Mouse (Mus musculus): ENCODE measurements around the gene Gpr1.

Gpr1 gene

DNA sequence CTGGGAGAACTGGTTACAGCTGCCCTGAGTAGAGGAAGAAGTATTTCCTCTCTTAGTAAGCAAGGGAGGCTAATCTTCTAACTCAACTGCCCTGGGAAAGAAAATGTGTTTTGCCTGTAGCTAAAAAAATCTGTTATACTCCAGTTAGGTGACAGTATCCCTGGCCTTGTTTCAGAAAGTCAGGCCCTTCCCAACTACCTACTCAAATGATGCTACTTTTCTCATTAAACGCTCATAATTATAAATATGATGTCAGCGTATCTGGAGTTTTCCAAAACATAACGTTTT, at the start of gene Gpr1:
Gene Gpr1, minus strand, starts transcription at position 273 of the 288 bp plus-strand sequence.
- no peak for DNase-seq (ENCODE audit: low spot score)

DNA sequence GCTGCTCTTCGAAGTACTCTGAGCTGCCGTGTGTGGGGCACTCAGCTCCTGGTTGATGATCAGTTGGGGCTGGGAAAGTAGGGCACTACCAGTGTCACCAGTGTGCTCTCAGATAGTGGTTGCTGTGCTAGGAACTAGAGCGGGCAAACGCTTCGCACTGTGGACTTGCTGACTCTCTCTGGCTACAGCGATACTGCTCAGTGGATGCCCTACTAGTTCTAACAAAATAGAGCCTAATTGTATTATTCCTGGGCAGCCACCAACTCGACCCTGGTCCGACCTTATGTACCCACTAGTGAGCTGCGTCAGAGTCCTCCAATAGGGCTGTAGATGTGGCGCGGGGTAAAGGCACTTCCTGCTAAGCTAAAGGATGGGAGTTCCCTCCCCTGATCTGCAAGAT, 49.3 kb upstream of the Gpr1 start:
- DNase-seq (ENCODE audit: low spot score): no peak

DNA sequence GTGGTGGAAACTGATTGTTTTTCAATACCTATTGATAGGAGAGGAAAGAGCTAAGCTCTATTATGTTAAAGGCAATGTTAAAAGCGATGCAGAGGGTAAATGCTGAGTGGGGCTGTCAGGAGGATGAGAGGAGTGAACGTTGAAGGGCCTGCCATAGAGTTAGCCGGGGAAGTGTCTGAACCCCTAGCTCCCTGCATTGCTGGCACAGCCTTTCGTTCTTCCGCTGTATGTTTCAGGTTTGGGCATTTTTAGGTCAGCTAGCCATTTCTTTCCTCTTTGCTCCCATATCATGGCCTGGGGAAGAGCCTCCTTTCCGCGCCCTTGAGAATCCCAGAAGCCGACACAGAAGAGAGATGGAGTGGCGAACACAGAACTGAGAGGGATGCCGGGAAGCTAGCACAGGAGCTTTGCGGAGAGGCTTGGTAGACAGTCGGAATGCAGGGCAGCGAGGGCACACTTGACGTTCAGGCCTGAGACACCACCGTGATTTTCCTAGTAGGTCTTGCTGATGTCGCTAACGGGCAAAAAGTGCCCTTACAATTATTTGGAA, 46.8 kb upstream of the Gpr1 start:
- no peak for DNase-seq (ENCODE audit: low spot score)

DNA sequence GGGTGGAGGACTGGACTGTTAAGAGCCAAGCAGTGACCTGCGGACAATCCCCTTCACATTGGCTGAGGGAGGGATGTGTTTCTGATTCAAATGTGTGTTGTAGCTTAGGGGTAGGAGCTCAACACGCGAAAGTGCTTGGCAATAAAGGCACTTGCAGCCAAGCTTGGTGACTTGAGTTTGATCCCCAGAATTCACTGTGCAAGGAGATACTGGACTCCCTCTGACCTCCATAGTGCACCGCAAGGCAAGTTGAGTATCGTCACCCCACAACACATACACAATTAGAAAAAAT, 46.3 kb upstream of the Gpr1 start:
- no peak for DNase-seq (ENCODE audit: low spot score)

DNA sequence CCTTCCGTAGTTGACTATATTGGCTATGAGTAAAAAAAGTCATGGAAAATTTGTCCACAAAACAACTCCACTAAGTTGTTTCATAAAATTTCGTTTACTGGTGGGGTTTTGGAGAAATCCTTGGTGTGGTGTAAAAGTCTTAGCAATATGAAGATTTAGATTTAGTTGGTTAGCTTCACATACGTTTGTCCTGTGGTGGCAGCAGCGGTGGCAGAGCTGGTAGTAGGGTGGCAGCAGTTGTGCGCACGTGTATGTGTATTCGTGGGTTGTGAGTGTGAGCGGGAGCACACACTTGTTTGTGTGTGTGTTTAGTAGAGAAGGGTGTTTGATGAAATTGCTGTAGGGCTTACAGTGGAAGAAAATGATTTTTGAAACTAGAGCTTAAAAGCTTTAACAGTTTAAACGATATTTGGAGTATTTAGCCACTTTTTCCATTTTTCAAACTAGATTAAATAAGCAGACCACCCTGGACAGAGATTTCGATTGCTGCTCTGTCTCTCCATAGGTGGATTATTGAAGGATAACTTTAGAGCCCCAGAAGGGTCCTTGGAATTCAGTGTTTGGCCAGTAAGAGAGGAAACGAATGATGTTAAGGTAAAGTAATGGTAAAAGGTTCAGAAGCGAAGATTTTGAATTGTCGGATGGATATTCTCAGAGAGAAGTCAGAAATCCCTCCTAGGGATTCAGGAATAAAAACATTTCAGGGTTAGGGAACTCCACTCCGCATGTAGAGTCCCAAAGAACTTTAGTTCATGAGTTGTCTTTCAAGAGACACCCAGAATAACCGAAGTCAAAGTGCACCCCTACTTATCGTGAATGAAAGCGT, 45.8 kb upstream of the Gpr1 start:
- no peak for DNase-seq (ENCODE audit: low spot score)

DNA sequence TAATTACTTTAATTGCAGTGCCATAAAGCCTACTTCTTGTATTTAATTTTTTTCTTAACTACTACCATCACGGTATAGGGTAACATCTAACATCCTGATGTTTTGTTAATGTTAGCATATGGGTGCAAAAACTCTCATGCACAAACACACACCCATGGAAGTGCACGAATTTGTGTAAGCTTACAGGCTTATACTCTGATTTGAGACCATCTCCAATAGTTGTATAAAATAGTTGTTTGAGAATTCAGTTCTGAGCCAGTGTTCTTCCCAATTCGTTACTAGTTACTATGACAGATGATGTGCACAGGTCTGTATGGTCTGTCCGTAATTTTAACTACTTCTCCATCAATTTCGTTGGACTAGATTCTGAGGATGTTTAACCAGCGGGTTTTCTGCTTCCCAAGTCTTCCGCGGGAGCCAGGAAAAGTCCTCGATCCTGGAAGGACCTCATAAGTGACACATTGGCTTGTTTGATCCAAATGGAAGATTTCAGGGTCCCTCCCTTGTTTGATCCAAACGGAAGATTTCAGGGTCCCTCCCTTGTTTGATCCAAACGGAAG, 45.0 kb upstream of the Gpr1 start:
- DNase-seq (ENCODE audit: low spot score): no peak

DNA sequence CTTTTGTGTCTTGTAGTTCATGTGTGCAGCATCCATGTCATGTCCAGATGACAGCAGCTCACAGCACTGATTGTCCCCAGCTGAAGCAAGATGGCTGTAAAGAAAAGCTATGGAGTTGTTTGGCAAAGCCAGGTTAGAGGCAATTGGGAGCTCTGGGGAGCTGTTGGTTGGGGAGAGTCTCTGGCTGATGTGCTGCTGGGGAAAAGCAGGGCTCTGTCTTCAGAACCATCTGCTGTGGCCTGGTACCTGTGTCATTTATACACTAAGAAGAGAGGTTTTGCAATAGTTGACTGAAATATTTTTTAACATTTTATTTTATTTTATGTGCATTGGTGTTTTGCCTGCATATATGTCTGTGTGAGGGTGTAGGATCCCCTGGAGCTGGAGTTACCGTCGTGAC, 44.2 kb upstream of the Gpr1 start:
- DNase-seq (ENCODE audit: low spot score): no peak

DNA sequence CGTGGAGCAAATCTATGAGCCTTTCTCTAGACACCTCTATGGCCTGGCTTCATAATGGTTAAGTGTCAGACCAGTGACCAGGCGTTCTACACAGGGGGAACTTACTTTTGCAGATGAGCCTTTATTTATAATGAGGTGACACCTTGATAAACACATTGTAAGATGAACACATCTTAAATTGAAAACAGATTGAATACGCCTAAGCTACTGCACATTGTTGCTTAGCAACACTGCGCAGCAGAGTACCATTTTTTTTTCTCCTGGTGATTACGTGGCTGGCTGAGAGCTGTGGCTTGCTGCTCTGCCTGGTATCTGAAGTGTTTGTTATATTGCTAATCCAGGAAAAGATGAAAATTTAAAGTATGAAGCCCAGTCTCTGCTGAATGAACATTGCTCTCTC, 41.7 kb upstream of the Gpr1 start:
- DNase-seq (ENCODE audit: low spot score): no peak

DNA sequence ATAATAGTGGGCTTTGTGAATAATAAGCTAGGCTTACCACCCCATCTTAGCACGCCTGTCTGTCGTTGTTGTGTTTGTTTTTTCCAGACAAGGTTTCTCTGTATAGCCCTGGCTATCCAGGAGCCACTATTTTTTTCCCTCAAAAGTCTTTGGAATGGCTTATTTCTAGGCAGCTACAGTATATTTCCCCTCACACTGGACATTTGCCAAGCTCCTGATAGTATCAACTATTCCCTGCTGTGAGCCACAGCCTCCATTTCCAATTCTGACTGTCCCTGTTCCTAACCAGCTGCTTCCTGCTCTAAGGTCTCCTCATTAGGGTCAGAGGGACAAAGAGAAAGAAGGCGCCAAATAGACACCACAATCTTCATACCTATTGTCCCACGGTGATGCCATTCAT, 40.8 kb upstream of the Gpr1 start:
- DNase-seq (ENCODE audit: low spot score): no peak

DNA sequence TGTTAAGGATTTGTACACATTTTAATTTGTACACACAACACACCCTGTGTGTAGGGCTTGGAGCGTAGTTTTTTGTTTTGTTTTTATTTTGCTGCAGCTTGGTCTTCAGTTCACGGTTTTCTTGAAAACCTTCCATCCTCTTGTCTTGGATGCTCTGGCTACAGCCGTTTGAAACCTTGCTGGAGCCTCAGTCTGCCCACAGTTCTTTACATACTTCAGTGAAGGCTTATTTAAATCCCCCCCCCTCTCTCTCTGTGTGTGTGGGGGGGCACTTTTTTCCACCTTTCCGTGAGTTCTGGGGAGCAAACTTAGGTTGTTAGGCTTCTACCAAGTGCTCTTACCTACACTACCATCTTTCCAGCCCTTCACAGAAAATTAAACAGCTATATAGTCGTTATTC, 38.9 kb upstream of the Gpr1 start:
- DNase-seq (ENCODE audit: low spot score): no peak

DNA sequence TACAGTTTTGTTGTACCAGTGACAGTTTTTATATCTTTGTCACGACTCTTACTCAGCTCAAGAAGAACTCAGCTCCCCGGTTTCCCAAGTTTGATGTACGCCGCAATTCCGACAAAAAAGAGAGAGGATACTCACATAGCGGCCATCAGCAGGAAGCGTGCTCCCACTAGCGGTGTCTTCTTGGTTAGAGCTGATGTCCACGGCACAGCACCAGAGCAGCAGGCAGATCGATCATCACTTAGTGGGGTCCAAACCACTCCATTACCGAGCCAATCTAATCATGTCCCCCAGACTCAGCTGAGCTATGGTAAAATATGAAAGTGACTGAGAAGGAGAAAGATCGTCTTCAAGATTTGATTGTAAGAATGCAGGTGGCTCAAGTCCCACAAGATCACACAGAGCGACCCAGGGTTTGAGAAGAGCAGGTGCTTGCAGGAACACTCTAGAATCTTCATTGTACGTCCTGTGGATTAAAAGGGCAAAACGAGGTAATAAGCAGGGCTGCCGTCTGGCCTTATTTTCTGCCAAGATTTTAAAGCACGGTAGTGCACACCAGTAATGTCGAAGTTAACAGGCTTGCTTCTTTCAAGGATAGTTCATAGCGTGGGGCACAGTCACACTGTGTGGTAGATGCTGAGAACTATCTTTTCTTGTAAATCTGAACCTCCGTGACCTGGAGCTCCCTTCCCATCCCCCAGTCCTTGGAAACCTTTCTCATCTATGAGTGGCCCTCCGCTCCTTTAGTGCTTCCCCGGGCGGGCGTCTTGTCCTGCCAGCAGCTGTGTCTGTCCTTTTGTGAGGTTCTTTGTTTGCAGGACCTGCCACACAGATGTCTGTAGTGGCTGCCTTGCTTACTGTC, 38.2 kb upstream of the Gpr1 start:
- no peak for DNase-seq (ENCODE audit: low spot score)

DNA sequence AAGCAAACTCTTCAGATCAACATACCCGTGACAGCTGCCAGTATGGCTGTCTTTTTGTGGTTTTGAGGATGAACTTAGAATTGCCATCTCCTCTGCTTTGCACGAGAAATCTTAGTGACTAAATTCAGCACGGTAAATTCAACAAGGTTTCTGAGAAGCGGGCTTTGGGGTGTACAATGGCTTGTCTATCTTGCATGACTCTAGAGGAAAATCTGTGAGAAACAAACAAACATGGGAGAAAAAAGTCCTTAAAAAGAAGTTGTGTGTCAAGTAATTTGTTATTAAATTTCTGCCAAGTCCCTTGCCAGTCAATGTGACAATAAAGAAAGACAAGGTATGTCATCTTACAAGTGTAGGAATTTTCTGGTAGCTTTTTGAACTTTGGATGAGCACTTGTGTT, 34.9 kb upstream of the Gpr1 start:
- no peak for DNase-seq (ENCODE audit: low spot score)

DNA sequence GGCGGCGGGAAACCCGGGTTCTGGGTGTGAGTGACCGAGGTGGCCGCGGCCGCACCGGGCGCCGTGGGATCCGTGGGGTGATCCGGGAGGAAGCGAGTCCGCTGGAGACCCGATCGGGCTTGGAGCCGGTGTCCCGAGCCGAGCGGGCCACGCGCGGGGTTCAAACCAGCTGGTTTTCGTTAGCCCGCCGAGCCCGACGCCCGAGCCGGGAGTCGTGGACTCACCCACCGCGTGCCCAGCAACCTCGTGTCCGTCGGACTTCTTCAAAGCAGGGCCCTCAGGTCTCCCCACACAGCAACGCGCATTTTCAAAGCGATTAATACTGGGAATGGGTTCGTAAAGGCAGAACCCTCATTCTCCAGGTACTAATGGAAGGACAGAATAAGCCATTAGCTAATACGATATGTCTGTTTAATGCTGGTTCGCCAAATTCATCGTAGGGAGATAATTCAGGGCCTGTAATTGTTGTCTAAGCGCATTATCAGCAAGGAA, 34.1 kb upstream of the Gpr1 start:
- no peak for DNase-seq (ENCODE audit: low spot score)

DNA sequence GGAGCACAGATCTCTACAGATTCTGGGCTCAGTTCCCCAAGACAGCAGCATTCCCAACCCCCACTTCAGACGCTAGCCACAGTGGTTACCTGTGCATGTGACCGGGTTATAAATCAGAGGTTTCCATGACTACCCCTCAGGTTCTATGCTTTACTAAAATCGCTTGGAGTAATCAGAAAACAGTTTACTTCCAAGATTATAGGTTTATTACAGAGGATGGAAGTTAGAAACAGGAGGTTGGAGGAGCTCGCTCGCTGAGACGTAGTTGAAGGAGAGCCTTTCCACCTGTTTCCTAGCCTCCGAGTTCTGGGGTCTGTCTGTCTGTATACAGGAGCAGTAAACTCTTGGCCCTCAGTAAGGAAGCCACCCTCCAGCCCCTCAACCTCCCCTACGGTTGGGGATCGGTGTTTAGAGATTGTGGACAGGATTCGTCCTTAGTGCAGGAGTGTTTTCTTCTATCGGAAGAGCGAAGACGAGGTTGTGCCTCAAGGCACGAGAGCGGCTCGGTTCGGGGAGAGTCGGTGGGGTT, 33.6 kb upstream of the Gpr1 start:
- no peak for DNase-seq (ENCODE audit: low spot score)

DNA sequence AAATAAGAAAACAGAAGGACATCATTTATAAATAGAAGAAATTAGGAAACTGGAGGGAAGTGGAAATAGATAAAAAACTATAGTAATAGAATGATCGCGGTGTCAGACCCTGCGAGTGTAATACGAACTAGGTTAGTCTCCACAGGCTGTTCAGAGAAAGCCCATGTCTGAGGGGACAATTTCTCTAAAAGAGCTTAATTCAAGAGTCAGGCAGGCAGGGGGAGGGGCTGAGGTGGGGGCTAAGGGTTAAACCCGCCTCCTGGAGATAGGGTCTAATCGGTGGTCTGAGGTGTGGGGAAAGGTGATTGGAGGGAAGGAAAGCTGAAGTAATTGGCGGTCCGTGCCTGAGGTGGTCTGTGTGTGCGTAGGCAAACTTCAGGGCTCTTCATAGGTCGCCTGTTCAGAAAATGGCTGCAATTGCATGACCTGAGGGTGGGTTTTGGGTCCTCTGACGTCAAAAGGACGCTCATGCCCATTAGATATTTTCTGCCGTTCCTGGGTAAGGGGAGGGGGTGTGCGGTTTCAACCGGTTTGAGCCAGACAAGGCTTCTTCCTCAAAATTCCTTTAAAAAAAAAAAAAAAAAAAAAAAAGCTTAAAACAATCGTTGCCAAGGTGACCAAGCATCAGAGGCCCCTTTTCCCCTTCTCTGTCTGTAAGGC, 32.6 kb upstream of the Gpr1 start:
- DNase-seq (ENCODE audit: low spot score): no peak

DNA sequence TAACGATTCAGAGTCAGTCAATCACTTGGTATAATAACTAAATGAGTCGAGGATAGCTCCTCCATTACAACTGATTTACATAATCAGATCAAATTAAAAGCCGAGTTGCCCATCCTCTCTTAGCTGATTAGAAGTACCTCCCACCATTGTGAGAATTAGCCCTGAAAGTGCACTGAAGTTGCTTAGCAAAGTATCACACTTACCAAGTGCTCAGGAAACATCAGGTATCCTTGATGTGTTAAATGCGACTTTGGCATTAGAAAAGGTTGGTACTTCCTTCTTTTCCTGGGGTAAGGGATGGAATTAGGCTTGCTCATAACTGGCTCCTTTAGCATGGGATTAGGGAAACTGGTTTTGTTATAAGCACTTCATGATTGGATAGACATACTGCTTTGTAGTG, 29.5 kb upstream of the Gpr1 start:
- DNase-seq (ENCODE audit: low spot score): no peak

DNA sequence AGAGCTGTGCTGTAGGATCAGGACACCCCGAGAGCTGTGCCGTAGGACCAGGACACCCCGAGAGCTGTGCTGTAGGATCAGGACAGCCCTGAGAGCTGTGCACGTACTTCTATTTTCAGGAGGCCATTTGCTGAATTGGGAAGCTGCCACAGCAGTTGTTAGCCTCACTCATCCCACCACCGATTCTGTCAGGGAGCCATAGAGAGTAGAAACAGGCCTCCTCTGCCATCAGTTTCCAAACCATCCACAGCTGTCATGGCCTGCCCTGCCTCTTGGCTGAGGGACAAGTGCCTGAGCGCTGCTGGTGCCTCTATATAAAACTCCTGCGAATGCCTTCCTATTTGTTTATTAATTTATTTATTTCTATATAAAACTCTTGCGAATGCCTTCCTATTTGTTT, 25.4 kb upstream of the Gpr1 start:
- no peak for DNase-seq (ENCODE audit: low spot score)

DNA sequence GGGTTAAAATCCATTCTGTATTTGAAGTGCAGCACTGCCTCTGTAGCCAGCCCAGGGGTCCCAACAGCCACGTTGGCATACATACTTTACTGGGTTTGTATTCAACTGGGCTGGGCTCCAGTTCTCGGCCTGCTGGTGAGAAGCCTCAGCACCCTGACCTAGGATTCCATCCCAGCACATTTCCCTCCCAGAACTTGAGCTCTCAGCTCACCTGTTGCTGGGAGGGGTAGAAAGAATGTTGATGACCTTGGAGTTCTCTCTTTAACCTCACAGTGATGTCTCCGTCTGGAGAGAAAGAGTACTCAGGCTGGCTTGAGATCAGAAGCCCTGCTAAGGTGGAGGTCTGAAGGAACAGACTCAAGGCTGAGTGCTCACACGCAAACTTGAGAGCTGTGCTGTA, 25.0 kb upstream of the Gpr1 start:
- no peak for DNase-seq (ENCODE audit: low spot score)

DNA sequence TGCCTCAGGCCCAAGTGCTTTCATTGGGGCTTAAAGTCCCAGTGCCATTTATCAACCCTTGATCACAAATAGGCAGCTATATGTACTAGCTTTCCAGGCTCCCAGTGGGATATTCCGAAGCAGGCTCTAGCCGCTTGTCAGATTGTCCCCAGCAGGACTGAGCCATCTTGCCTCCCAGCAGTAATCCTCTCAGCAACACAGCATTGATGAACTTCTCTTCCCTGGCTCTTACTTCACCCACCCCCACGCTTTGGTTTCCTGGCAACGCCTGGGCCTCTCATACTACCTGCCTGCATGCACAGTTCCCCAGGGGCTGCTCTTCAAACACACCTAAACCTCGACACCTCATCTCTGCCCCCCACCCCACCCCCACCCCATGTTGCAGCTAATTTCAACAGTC, 23.0 kb upstream of the Gpr1 start:
- DNase-seq (ENCODE audit: low spot score): no peak

DNA sequence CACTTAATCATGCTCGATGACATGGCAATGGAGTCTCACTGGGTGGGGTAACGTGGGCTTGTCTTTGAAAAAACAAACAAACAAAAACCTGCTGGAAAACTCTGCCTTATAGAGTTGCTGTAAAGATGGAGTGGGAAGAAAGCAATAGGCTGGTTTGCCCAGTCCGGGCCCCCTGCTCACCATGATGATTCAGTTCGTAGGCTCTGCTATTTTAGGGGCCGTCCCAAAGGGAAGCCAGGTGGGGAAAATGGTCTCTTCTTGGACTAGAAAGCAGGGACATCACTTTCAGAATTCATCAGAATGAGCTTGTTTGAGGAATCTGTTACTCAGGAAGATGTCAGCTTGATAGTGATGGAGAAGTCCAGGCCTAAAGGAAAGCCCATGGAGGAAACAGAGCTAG, 12.9 kb upstream of the Gpr1 start:
- no peak for DNase-seq (ENCODE audit: low spot score)

DNA sequence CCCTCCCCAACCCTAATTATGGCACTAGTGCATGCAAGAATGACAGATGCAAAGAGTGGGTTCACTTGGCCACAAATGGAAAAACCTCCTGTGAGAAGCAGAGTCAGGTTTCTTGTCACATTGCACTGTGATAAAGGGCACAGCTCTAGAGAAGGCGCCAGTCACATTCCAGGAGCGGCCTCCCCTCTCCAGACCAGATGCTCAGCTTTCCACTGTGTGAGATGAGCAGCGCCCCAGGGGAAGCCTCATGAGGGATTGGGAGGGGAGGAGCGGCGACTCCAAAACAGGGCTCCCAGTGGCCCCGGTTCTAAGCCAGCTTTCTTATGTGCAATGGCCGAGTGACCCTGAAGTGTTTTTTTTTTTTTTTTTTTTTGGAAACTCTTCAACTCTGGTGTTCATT, 11.5 kb upstream of the Gpr1 start:
- no peak for DNase-seq (ENCODE audit: low spot score)

DNA sequence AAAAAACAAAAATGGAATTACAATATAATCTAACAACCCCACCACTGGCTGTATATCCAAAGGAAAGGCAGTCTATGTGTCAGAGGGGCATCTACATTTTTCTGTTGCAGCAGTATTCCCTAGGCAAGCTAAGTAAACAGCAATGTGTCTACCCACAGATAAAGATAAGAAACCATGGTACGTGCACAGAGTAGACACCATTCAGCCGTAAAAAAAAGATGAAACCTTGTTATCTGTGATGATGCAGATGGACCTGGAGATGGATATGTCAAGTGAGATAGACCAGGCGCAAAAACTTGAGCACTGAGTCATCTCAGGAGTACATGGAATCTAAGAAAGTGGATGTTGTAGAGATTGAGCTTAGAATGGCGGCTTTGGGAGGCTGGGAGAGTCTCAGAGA, 10.7 kb upstream of the Gpr1 start:
- DNase-seq (ENCODE audit: low spot score): no peak

Data from layer of hippocampus, adult 9-10 months (tissue).